Mouse (Mus musculus) macrophage (primary cell): Measurements from ENCODE around the gene Dpp8. TPM values are rescaled to one million over a fixed set of nuclear protein-coding genes. Genes with fewer than 3 reads are reported as not detected.
"Not testable (repeated sequence)": the region's sequence is repeated elsewhere in the genome, so short reads cannot be mapped to it uniquely, and the experiment has no call there.

ENCODE experiments used
- H3K27ac ChIP-seq: fragments of 350-480 bp; formaldehyde crosslinking; 2 replicates; pipeline ENCODE4 v1.9.0; 2021
- H3K36me3 ChIP-seq: fragments of 350-480 bp; formaldehyde crosslinking; 2 replicates; pipeline ENCODE4 v1.9.0; 2021; ENCODE audit errors: inconsistent target
- H3K4me3 ChIP-seq: fragments of 350-480 bp; formaldehyde crosslinking; 2 replicates; pipeline ENCODE4 v1.9.0; 2021; ENCODE audit errors: inconsistent target
- H3K79me2 ChIP-seq: fragments of 350-480 bp; formaldehyde crosslinking; 2 replicates; pipeline ENCODE4 v1.9.0; 2021; ENCODE audit errors: inconsistent target
- WGBS: methylation state at CpG from one replicate; pipeline ENCODE4 v1.1.7; 2026; ENCODE audit warnings: inconsistent platforms; ENCODE audit not compliant: missing documents; 5-methylcytosine and 5-hydroxymethylcytosine counted together
- polyA plus RNA-seq: library from polyadenylated mRNA; stranded (reverse); fragments of 250-400 nt; gene quantifications from 3 replicates; pipeline ENCODE4 v1.2.4, GENCODE M21; 2018; ENCODE audit warnings: inconsistent platforms

Dpp8 gene
- polyA plus RNA-seq, 1 experiment from 2014 or later: 55.7 TPM

DNA sequence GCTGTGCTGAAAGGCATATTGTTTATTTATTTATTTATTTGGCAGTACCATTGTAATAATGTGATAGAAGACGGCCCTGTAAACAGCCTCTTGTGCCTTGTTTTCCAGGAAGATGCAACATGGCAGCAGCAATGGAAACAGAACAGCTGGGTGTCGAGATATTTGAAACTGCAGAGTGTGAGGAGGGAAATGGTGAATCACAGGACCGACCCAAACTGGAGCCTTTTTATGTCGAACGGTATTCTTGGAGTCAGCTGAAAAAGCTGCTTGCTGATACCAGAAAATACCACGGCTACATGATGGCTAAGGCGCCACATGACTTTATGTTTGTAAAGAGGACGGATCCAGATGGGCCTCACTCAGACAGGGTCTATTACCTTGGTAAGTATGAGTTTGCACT, 4.6 kb downstream of the Dpp8 start:
- no peak overlapping the region for H3K27ac ChIP-seq
- 90% methylated on average over 7 of the region's 8 CpGs for WGBS
- H3K79me2 ChIP-seq: peaks cover 50% of the 10 kb centered on the region
- no peak overlapping the region for H3K4me3 ChIP-seq
- peaks cover 36% of the 10 kb centered on the region for H3K36me3 ChIP-seq

GRCm38 (mm10) chr9:65041430-65041829, 9.2 kb downstream of the Dpp8 start:
- 100% methylated on average over 5 of the region's 5 CpGs for WGBS
- no peak overlapping the region for H3K4me3 ChIP-seq
- peaks cover 23% of the 10 kb centered on the region; the same call in 1 of the 2 replicates for H3K79me2 ChIP-seq
- H3K36me3 ChIP-seq: peaks cover 79% of the 10 kb centered on the region
- H3K27ac ChIP-seq: no peak overlapping the region

- H3K4me3 ChIP-seq: no peak overlapping the region
- 100% methylated on average over 1 of the region's 1 CpGs for WGBS
- H3K27ac ChIP-seq: no peak overlapping the region
- peaks cover 93% of the 10 kb centered on the region for H3K36me3 ChIP-seq
- H3K79me2 ChIP-seq: no peaks in the 10 kb centered on the region; the same call in 1 of the 2 replicates
Observed at GRCm38 (mm10) chr9:65046993-65047392, 14.8 kb downstream of the Dpp8 start.

DNA sequence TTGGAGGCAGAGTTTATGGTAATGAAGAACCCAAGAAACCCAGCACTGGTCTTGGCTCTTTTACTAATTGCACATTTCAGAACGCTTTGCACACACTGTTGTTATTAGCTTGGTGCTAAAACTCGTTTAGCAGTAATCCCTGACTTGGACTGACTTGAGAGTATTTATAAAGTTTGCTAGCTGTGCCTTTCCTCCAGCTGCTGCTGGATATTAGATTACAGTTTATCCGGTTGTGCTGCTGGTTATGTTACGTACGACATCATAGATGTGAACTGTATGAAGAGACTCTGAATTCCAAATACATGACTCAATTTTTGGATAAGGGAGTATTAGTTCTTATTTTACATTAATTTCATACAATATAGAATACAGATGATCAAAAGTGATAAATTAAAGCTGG, 17.2 kb downstream of the Dpp8 start:
- Histone ChIP-seq H3K79me2 (no peaks in the 10 kb centered on the region; the same call in 1 of the 2 replicates), H3K27ac (no peak overlapping the region), H3K36me3 (peaks cover 92% of the 10 kb centered on the region), H3K4me3 (no peak overlapping the region)
- 97% methylated on average over 5 of the region's 5 CpGs for WGBS

DNA sequence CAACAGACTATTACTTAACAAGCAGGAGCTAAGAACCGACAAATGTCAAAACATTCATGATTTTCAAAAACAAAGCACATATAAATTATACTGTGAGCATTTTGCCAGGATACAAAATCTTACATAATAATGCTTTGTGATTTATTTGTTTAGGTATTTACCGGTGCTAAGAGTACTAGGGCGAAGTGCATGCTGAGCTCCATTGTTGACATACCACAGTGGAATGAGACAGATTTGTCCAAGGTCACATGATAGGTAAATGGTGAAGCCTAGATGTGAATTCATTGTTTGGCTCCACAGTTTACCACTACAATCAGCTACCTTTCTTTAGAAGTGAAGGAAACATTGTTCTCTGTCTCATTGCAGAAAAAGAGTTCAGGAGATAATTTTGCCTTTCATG, 18.8 kb downstream of the Dpp8 start:
- 97% methylated on average over 3 of the region's 3 CpGs for WGBS
- H3K4me3 ChIP-seq: no peak overlapping the region
- H3K36me3 ChIP-seq: peaks cover 91% of the 10 kb centered on the region
- H3K27ac ChIP-seq: no peak overlapping the region
- H3K79me2 ChIP-seq: no peaks in the 10 kb centered on the region; the same call in 1 of the 2 replicates

- Histone ChIP-seq H3K4me3 (no peak overlapping the region), H3K79me2 (no peaks in the 10 kb centered on the region), H3K36me3 (peaks cover 82% of the 10 kb centered on the region), H3K27ac (no peak overlapping the region)
- WGBS: 95% methylated on average over 7 of the region's 7 CpGs
Observed at GRCm38 (mm10) chr9:65064251-65064650, 32.0 kb downstream of the Dpp8 start.

DNA sequence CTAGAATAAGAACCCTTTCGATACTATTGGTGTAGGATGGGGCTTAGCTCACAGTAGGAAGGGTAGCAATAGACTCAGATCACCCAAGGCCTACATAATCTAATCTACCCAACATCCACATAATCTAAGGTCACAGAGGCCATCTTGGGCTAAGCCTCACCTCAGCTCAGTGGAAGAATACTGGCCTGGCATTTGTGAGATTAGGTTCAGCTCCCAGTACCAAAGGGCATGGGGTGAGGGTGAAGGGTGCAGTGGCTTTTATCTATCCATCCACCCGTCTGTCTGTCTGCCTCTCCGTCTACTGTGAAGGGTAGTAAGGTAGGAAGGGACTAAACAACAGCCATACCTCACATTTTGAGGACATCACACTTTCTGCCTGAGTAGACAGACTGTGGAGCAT, 38.4 kb downstream of the Dpp8 start:
- Histone ChIP-seq H3K36me3 (peaks cover 51% of the 10 kb centered on the region), H3K4me3 (no peak overlapping the region), H3K27ac (no peak overlapping the region), H3K79me2 (no peaks in the 10 kb centered on the region)
- 100% methylated on average over 3 of the region's 3 CpGs for WGBS

DNA sequence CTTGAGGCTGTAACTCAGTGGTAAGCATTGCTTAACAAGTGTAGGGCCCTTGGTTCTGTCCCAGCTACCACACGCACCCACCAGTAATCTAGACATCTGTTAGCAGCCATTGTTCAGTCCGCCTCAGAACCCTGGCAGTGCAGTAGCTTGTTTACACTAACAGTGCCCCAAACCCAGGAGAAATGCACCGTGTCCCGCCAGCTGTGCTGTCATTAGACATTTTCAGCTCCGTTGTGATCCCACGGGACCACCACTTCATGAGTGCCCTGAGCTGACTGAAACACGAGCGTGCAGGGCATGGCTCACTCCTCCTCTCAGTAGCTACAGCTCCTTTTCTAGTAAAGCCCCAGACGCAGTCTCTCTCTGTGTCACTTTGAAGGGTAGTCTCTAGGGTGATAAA, 41.3 kb downstream of the Dpp8 start:
- WGBS: 92% methylated on average over 9 of the region's 9 CpGs
- H3K4me3 ChIP-seq: no peak overlapping the region
- peaks cover 45% of the 10 kb centered on the region for H3K36me3 ChIP-seq
- H3K27ac ChIP-seq: no peak overlapping the region
- no peaks in the 10 kb centered on the region for H3K79me2 ChIP-seq

DNA sequence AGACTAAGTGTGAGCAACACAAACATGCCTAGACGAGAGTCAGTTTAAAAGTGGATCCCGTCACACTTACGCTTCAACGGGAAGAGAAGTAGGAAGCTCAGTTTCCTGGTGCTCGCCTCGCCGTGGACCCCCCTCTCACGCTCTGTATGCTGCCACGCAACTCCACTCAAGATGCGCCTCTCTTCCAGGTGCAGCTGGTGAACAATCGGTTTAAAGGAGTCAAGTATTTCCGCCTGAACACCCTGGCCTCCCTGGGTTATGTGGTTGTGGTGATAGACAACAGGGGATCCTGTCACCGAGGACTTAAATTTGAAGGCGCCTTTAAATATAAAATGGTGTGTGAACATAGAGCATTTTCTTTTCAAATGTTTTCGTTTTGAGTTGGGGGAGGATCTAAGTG, 42.0 kb downstream of the Dpp8 start:
- Histone ChIP-seq H3K79me2 (no peaks in the 10 kb centered on the region), H3K36me3 (peaks cover 44% of the 10 kb centered on the region), H3K4me3 (no peak overlapping the region), H3K27ac (peak overlapping the region; percentile 28)
- WGBS: 63% methylated on average over 15 of the region's 15 CpGs

DNA sequence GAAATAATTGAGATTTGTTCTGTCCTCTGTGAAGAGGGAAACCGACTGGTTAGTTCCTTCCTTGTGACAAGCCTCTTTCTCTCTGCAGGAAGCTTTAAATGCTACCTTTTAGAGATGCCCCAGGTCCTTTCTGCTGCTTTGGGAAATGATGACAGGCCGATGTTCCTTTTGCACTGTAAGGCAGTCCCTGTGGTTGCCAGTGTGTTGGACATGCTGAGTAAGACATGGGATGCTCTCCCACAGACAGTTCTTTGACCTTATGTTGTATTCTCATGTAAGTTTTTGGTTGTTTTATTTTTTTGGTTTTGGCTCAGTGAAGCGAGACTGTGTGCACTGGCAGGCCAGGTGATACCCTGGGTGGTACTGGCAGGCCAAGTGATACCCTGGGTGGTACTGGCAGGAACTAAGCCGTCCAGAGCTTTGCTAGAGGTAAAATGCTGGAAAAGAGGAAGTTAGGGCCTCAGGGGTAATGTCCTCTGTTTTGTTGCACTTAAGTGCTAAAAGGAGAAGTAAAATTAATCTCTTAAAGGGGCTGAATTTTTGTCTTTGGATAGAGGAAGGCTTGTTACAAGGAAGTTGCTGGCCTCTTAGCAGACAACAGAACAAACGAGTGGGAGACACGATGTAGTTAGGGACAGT, 42.8 kb downstream of the Dpp8 start:
- 5% methylated on average over 6 of the region's 6 CpGs for WGBS
- Histone ChIP-seq H3K27ac (peak overlapping the region; percentile 28), H3K36me3 (peaks cover 45% of the 10 kb centered on the region), H3K79me2 (no peaks in the 10 kb centered on the region), H3K4me3 (no peak overlapping the region)

- 89% methylated on average over 5 of the region's 5 CpGs for WGBS
- Histone ChIP-seq H3K36me3 (peaks cover 53% of the 10 kb centered on the region), H3K79me2 (no peaks in the 10 kb centered on the region), H3K4me3 (no peak overlapping the region), H3K27ac (no peak overlapping the region)
Observed at GRCm38 (mm10) chr9:65077536-65077935, 45.3 kb downstream of the Dpp8 start.

DNA sequence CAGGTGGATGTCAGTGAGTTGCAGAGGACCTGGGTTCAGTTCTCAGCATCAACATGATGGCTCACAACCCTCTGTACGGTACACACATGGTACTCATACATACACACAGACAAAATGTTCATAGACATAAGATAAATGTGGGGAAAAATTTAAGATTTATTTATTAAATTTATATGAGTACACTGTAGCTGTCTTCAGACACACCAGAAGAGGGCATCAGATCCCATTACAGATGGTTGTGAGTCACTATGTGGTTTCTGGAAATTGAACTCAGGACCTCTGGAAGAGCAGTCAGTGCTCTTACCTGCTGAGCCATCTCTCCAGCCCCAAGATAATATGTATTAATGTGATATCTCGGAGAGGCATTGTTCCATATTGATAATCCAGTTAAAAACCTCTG, 47.9 kb downstream of the Dpp8 start:
- not testable (repeated sequence) for H3K27ac ChIP-seq
- 100% methylated on average over 2 of the region's 2 CpGs for WGBS

GRCm38 (mm10) chr9:65083075-65083765, 51.0 kb downstream of the Dpp8 start:
- 84% methylated on average over 18 of the region's 18 CpGs for WGBS
- Histone ChIP-seq H3K79me2 (no peaks in the 10 kb centered on the region), H3K4me3 (no peak overlapping the region), H3K27ac (no peak overlapping the region), H3K36me3 (peaks cover 40% of the 10 kb centered on the region)

More for the DNA sequence above, 47.9 kb downstream of the Dpp8 start:
- not testable (repeated sequence) for H3K4me3 ChIP-seq, H3K79me2 ChIP-seq
- H3K36me3 ChIP-seq: peaks cover 56% of the 10 kb centered on the region

- H3K27ac ChIP-seq: no peak overlapping the region
- H3K36me3 ChIP-seq: peaks cover 31% of the 10 kb centered on the region
- H3K4me3 ChIP-seq: no peak overlapping the region
- H3K79me2 ChIP-seq: no peaks in the 10 kb centered on the region
- 88% methylated on average over 7 of the region's 7 CpGs for WGBS
Observed at GRCm38 (mm10) chr9:65084198-65084807, 52.1 kb downstream of the Dpp8 start.

DNA sequence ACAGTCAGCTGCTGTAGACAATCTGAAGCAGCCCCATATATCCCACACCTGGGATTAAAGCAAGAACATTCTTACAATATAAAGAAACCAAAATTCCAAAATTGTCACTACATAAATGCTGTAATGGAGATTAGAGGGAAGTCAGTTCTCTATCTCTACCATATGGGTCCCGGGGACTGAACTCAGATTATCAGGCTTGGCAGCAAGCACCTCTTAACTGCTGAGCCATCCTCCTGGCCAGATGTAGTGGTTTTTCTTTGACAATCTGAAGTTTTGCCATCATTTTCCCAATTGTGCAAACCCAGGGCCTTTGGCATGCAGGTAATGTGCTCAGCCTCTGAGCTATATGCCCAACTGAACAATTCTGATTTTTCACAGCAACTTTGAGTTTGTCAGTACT, 53.1 kb downstream of the Dpp8 start:
- H3K4me3 ChIP-seq: no peak overlapping the region
- no peaks in the 10 kb centered on the region for H3K79me2 ChIP-seq
- peaks cover 22% of the 10 kb centered on the region; the same call in 1 of the 2 replicates for H3K36me3 ChIP-seq
- no peak overlapping the region for H3K27ac ChIP-seq
- 100% methylated on average over 1 of the region's 1 CpGs for WGBS
